Mouse (Mus musculus): ENCODE data around the gene Urb1. TPM values are rescaled to one million over a fixed set of nuclear protein-coding genes. Genes with fewer than 3 reads are reported as not detected.

Gene Urb1
- polyA plus RNA-seq, 1 experiment from 2014 or later: 3.7 TPM

GRCm38 (mm10) chr16:90792066-90792465, 18.1 kb downstream of the Urb1 start:
- H3K4me2 ChIP-seq (ENCODE audit: low read depth, low read length): no peak overlapping the region

GRCm38 (mm10) chr16:90790946-90791345, 19.3 kb downstream of the Urb1 start:
- H3K4me1 ChIP-seq (ENCODE audit: control insufficient read depth, low read depth, low read length): no peaks in the 10 kb centered on the region
- H3K9me3 ChIP-seq (replicated peaks; ENCODE audit: control insufficient read depth, low read length): no peaks in the 10 kb centered on the region
- no peaks in the 10 kb centered on the region for H3K27me3 ChIP-seq (ENCODE audit: control insufficient read depth, insufficient read depth, low read depth, low read length)
- no peak overlapping the region for H3K9ac ChIP-seq (ENCODE audit: low read depth, low read length)
- peaks cover 12% of the 10 kb centered on the region for H3K36me3 ChIP-seq (ENCODE audit: control insufficient read depth, insufficient read depth)
- H3K27ac ChIP-seq (ENCODE audit: low read length): no peak overlapping the region
- WGBS (ENCODE audit: insufficient replicate concordance): 80% methylated on average over 6 of the region's 6 CpGs
- no peak for ATAC-seq (ENCODE audit: low read depth)
- H3K4me2 ChIP-seq (ENCODE audit: low read depth, low read length): no peak overlapping the region
- H3K4me3 ChIP-seq (ENCODE audit: low read depth, low read length): no peak overlapping the region

More at GRCm38 (mm10) chr16:90792066-90792465, 18.1 kb downstream of the Urb1 start:
- WGBS (ENCODE audit: insufficient replicate concordance): 69% methylated on average over 5 of the region's 5 CpGs
- H3K27me3 ChIP-seq (ENCODE audit: control insufficient read depth, insufficient read depth, low read depth, low read length): no peaks in the 10 kb centered on the region
- ATAC-seq (ENCODE audit: low read depth): no peak
- H3K9me3 ChIP-seq (replicated peaks; ENCODE audit: control insufficient read depth, low read length): no peaks in the 10 kb centered on the region
- H3K27ac ChIP-seq (ENCODE audit: low read length): no peak overlapping the region
- peaks cover 8% of the 10 kb centered on the region for H3K36me3 ChIP-seq (ENCODE audit: control insufficient read depth, insufficient read depth)
- H3K4me1 ChIP-seq (ENCODE audit: control insufficient read depth, low read depth, low read length): no peaks in the 10 kb centered on the region
- no peak overlapping the region for H3K4me3 ChIP-seq (ENCODE audit: low read depth, low read length)
- H3K9ac ChIP-seq (ENCODE audit: low read depth, low read length): no peak overlapping the region

DNA sequence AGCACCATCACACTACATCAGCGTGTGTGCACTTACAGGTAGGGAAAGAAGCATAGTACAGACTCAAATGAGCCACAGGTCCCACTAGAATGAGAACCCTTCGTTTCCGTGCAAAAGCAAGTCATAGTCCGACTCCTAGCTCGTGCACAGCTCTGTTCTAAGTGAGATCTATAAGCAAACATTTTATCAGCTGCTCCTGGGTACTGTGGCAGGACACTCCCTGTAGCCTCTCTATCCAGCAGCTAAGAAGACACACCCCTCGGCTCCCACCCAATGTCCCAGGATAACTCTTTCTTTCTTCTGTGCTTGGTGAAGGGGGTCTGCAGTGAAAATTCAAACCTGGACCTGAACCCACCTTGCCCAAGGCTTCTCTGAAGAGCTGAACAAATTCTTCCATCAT, 21.6 kb downstream of the Urb1 start:
- ATAC-seq (ENCODE audit: low read depth): peak; percentile 33; the same call in 1 of the 2 replicates
- peaks cover 8% of the 10 kb centered on the region for H3K36me3 ChIP-seq (ENCODE audit: control insufficient read depth, insufficient read depth)
- WGBS (ENCODE audit: insufficient replicate concordance): 79% methylated on average over 6 of the region's 6 CpGs

GRCm38 (mm10) chr16:90785257-90785656, 25.0 kb downstream of the Urb1 start:
- 66% methylated on average over 4 of the region's 4 CpGs for WGBS (ENCODE audit: insufficient replicate concordance)
- peaks cover 14% of the 10 kb centered on the region for H3K36me3 ChIP-seq (ENCODE audit: control insufficient read depth, insufficient read depth)
- peak; percentile 88 for ATAC-seq (ENCODE audit: low read depth)
- H3K9me3 ChIP-seq (replicated peaks; ENCODE audit: control insufficient read depth, low read length): no peaks in the 10 kb centered on the region
- no peaks in the 10 kb centered on the region for H3K4me1 ChIP-seq (ENCODE audit: control insufficient read depth, low read depth, low read length)
- H3K27me3 ChIP-seq (ENCODE audit: control insufficient read depth, insufficient read depth, low read depth, low read length): no peaks in the 10 kb centered on the region
- H3K27ac ChIP-seq (ENCODE audit: low read length): no peak overlapping the region
- H3K4me3 ChIP-seq (ENCODE audit: low read depth, low read length): no peak overlapping the region
- H3K9ac ChIP-seq (ENCODE audit: low read depth, low read length): no peak overlapping the region
- no peak overlapping the region for H3K4me2 ChIP-seq (ENCODE audit: low read depth, low read length)

More for the DNA sequence above, 21.6 kb downstream of the Urb1 start:
- Histone ChIP-seq H3K9ac (ENCODE audit: low read depth, low read length) (no peak overlapping the region), H3K27ac (ENCODE audit: low read length) (no peak overlapping the region), H3K4me1 (ENCODE audit: control insufficient read depth, low read depth, low read length) (no peaks in the 10 kb centered on the region), H3K4me2 (ENCODE audit: low read depth, low read length) (no peak overlapping the region), H3K9me3 (replicated peaks; ENCODE audit: control insufficient read depth, low read length) (no peaks in the 10 kb centered on the region), H3K27me3 (ENCODE audit: control insufficient read depth, insufficient read depth, low read depth, low read length) (no peaks in the 10 kb centered on the region), H3K4me3 (ENCODE audit: low read depth, low read length) (no peak overlapping the region)

GRCm38 (mm10) chr16:90783302-90783701, 26.9 kb downstream of the Urb1 start:
- 82% methylated on average over 11 of the region's 11 CpGs for WGBS (ENCODE audit: insufficient replicate concordance)

DNA sequence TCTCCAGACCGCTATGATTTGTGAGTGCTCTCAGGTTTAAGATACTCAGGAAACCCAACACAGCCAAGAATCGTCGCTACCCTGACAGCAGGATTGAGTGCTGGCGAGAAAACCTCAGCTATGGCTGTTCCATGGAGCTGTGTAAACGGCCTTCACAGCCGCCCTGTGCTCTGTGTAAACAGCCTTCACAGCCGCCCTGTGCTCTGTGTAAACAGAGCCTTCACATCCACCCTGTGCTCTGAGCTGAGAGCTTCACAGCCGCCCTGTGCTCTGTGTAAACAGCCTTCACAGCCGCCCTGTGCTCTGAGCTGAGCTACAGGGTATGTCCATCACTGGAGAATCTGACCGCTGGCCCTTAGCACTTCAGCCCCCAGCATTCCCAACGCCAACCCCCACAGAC, 30.4 kb downstream of the Urb1 start:
- peak overlapping the region; percentile 58 for H3K27ac ChIP-seq (ENCODE audit: low read length)
- H3K36me3 ChIP-seq (ENCODE audit: control insufficient read depth, insufficient read depth): peaks cover 7% of the 10 kb centered on the region
- WGBS (ENCODE audit: insufficient replicate concordance): 62% methylated on average over 11 of the region's 11 CpGs
- H3K9me3 ChIP-seq (replicated peaks; ENCODE audit: control insufficient read depth, low read length): no peaks in the 10 kb centered on the region
- no peak overlapping the region for H3K9ac ChIP-seq (ENCODE audit: low read depth, low read length)
- H3K4me1 ChIP-seq (ENCODE audit: control insufficient read depth, low read depth, low read length): peaks cover 4% of the 10 kb centered on the region; the same call in 1 of the 2 replicates
- H3K27me3 ChIP-seq (ENCODE audit: control insufficient read depth, insufficient read depth, low read depth, low read length): no peaks in the 10 kb centered on the region
- H3K4me3 ChIP-seq (ENCODE audit: low read depth, low read length): no peak overlapping the region
- ATAC-seq (ENCODE audit: low read depth): peak; percentile 96
- H3K4me2 ChIP-seq (ENCODE audit: low read depth, low read length): no peak overlapping the region

More at GRCm38 (mm10) chr16:90783302-90783701, 26.9 kb downstream of the Urb1 start:
- Histone ChIP-seq H3K27me3 (ENCODE audit: control insufficient read depth, insufficient read depth, low read depth, low read length) (no peaks in the 10 kb centered on the region), H3K4me1 (ENCODE audit: control insufficient read depth, low read depth, low read length) (peaks cover 4% of the 10 kb centered on the region; the same call in 1 of the 2 replicates), H3K36me3 (ENCODE audit: control insufficient read depth, insufficient read depth) (peaks cover 14% of the 10 kb centered on the region), H3K9me3 (replicated peaks; ENCODE audit: control insufficient read depth, low read length) (no peaks in the 10 kb centered on the region), H3K4me2 (ENCODE audit: low read depth, low read length) (no peak overlapping the region), H3K27ac (ENCODE audit: low read length) (no peak overlapping the region), H3K9ac (ENCODE audit: low read depth, low read length) (no peak overlapping the region), H3K4me3 (ENCODE audit: low read depth, low read length) (no peak overlapping the region)
- no peak for ATAC-seq (ENCODE audit: low read depth)

- H3K9ac ChIP-seq (ENCODE audit: low read depth, low read length): no peak overlapping the region
- peaks cover 4% of the 10 kb centered on the region; the same call in 1 of the 2 replicates for H3K4me1 ChIP-seq (ENCODE audit: control insufficient read depth, low read depth, low read length)
- H3K9me3 ChIP-seq (replicated peaks; ENCODE audit: control insufficient read depth, low read length): no peaks in the 10 kb centered on the region
- H3K27me3 ChIP-seq (ENCODE audit: control insufficient read depth, insufficient read depth, low read depth, low read length): no peaks in the 10 kb centered on the region
- no peak overlapping the region for H3K4me3 ChIP-seq (ENCODE audit: low read depth, low read length)
- no peak overlapping the region for H3K4me2 ChIP-seq (ENCODE audit: low read depth, low read length)
- peaks cover 11% of the 10 kb centered on the region; the same call in 1 of the 2 replicates for H3K36me3 ChIP-seq (ENCODE audit: control insufficient read depth, insufficient read depth)
- 76% methylated on average over 10 of the region's 10 CpGs for WGBS (ENCODE audit: insufficient replicate concordance)
- H3K27ac ChIP-seq (ENCODE audit: low read length): no peak overlapping the region
- ATAC-seq (ENCODE audit: low read depth): no peak
Observed at GRCm38 (mm10) chr16:90775946-90776520, 34.2 kb downstream of the Urb1 start.

DNA sequence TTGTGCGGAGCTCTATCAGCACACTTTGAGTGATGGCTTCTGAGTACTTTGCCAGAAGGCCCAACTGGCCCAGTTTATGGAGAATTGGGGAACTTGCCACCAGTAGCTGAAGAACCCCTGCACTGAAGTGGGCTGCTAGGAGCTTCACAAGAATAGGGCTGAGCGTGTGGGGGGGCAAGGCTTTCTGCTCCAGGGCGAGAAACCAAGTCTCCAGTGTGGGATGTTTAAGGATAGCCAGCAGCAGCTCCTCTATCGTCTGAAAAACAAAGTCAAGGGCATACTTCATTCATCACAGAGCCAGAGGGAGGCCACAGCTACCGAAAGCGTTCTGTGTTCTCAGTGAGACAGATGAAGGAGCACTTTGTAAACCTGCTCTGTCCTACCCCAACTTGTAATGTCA, 35.6 kb downstream of the Urb1 start:
- peaks cover 13% of the 10 kb centered on the region for H3K36me3 ChIP-seq (ENCODE audit: control insufficient read depth, insufficient read depth)
- H3K27me3 ChIP-seq (ENCODE audit: control insufficient read depth, insufficient read depth, low read depth, low read length): no peaks in the 10 kb centered on the region
- 0 out of 2 replicates have a peak, but pooled peaks cover 4% of the 10 kb centered on the region for H3K4me1 ChIP-seq (ENCODE audit: control insufficient read depth, low read depth, low read length)
- WGBS (ENCODE audit: insufficient replicate concordance): 78% methylated on average over 6 of the region's 6 CpGs
- no peak overlapping the region for H3K4me3 ChIP-seq (ENCODE audit: low read depth, low read length)
- ATAC-seq (ENCODE audit: low read depth): no peak
- H3K27ac ChIP-seq (ENCODE audit: low read length): no peak overlapping the region
- no peak overlapping the region for H3K4me2 ChIP-seq (ENCODE audit: low read depth, low read length)
- no peaks in the 10 kb centered on the region for H3K9me3 ChIP-seq (replicated peaks; ENCODE audit: control insufficient read depth, low read length)
- H3K9ac ChIP-seq (ENCODE audit: low read depth, low read length): no peak overlapping the region

GRCm38 (mm10) chr16:90774216-90774615, 36.0 kb downstream of the Urb1 start:
- H3K27me3 ChIP-seq (ENCODE audit: control insufficient read depth, insufficient read depth, low read depth, low read length): no peaks in the 10 kb centered on the region
- H3K9ac ChIP-seq (ENCODE audit: low read depth, low read length): no peak overlapping the region
- peaks cover 16% of the 10 kb centered on the region for H3K36me3 ChIP-seq (ENCODE audit: control insufficient read depth, insufficient read depth)
- WGBS (ENCODE audit: insufficient replicate concordance): 80% methylated on average over 12 of the region's 12 CpGs
- no peak for ATAC-seq (ENCODE audit: low read depth)
- no peak overlapping the region for H3K4me2 ChIP-seq (ENCODE audit: low read depth, low read length)
- no peak overlapping the region for H3K4me3 ChIP-seq (ENCODE audit: low read depth, low read length)
- no peak overlapping the region for H3K27ac ChIP-seq (ENCODE audit: low read length)
- no peaks in the 10 kb centered on the region for H3K9me3 ChIP-seq (replicated peaks; ENCODE audit: control insufficient read depth, low read length)
- H3K4me1 ChIP-seq (ENCODE audit: control insufficient read depth, low read depth, low read length): 0 out of 2 replicates have a peak, but pooled peaks cover 1% of the 10 kb centered on the region
